Mouse (Mus musculus) midbrain, embryonic 14.5 days (tissue): ENCODE results near the gene Zc2hc1b. TPM values are rescaled to one million over a fixed set of nuclear protein-coding genes. Genes with fewer than 3 reads are reported as not detected.

Experiments
- ATAC-seq: fragments of 200-750 bp; cut with Nextera tagmentation; 2 replicates; pipeline ENCODE4 v1.8.0; 2017; ENCODE audit warnings: moderate number of reproducible peaks, moderate library complexity; ENCODE audit not compliant: low FRiP score, low TSS enrichment
- DNase-seq: peaks from one replicate; pipeline ENCODE4 v3.0.0-alpha.2; 2015
- H3K27ac ChIP-seq: fragments of 300-500 bp; sonication (generic); replicated peaks from 2 replicates; pipeline ENCODE4 v1.5.1; 2014; ENCODE audit warnings: mild to moderate bottlenecking, low read depth, low read length, moderate library complexity
- H3K27me3 ChIP-seq: fragments of 300-500 bp; sonication (generic); 2 replicates; pipeline ENCODE4 v1.6.1; 2014; ENCODE audit warnings: low read length, control low read depth, mixed read lengths; ENCODE audit not compliant: control insufficient read depth, insufficient read depth
- H3K36me3 ChIP-seq: fragments of 300-500 bp; sonication (generic); 2 replicates; pipeline ENCODE4 v1.6.1; 2014; ENCODE audit warnings: low read length, control low read depth; ENCODE audit not compliant: control insufficient read depth, insufficient read depth
- H3K4me1 ChIP-seq: fragments of 300-500 bp; sonication (generic); 2 replicates; pipeline ENCODE4 v1.6.1; 2014; ENCODE audit warnings: mild to moderate bottlenecking, antibody characterized with exemption, low read length, control low read depth; ENCODE audit not compliant: control insufficient read depth, insufficient read depth
- H3K4me2 ChIP-seq: fragments of 300-500 bp; sonication (generic); 2 replicates; pipeline ENCODE4 v1.6.1; 2014; ENCODE audit warnings: mild to moderate bottlenecking, low read length, moderate library complexity
- H3K4me3 ChIP-seq: fragments of 300-500 bp; sonication (generic); replicated peaks from 2 replicates; pipeline ENCODE4 v1.5.1; 2014; ENCODE audit warnings: low read depth, low read length
- H3K9ac ChIP-seq: fragments of 300-500 bp; sonication (generic); replicated peaks from 2 replicates; pipeline ENCODE4 v1.6.1; 2014; ENCODE audit warnings: mild to moderate bottlenecking, low read length, moderate library complexity
- H3K9me3 ChIP-seq: fragments of 300-500 bp; sonication (generic); 2 replicates; pipeline ENCODE4 v1.6.1; 2016; ENCODE audit warnings: low read length, control low read depth, mixed read lengths; ENCODE audit not compliant: control insufficient read depth
- WGBS: fragments of 180-500 bp; shearing (Covaris S2); extraction: QIAGEN DNeasy Blood & Tissue Kit; methylation state at CpG from one replicate; pipeline ENCODE4 v1.1.7; 2014; 5-methylcytosine and 5-hydroxymethylcytosine counted together
- polyA plus RNA-seq: library from polyadenylated mRNA; unstranded; fragments of >200 nt; fragmentation: Nextera tagmentation; extraction: Ambion mirVana; gene quantifications from 2 replicates; pipeline ENCODE4 v1.2.1, GENCODE M21; 2014

The Zc2hc1b gene
- polyA plus RNA-seq, 1 experiment from 2014 or later, result not detected

- Histone ChIP-seq H3K27me3 (no peaks in the 10 kb centered on the region), H3K36me3 (no peaks in the 10 kb centered on the region), H3K4me3 (no peak overlapping the region), H3K9ac (no peak overlapping the region), H3K27ac (no peak overlapping the region), H3K4me1 (peaks cover 11% of the 10 kb centered on the region), H3K9me3 (no peaks in the 10 kb centered on the region), H3K4me2 (no peak overlapping the region)
- no peak for DNase-seq
- ATAC-seq, result no peak
- 92% methylated on average over 4 of the region's 4 CpGs for WGBS
Observed at GRCm38 (mm10) chr10:13103838-13104237, 74.0 kb downstream of the Zc2hc1b start.

GRCm38 (mm10) chr10:13102360-13102759 lies 75.5 kb downstream of the Zc2hc1b start:
- no peak overlapping the region for H3K27ac ChIP-seq
- no peak overlapping the region for H3K9ac ChIP-seq
- no peaks in the 10 kb centered on the region for H3K27me3 ChIP-seq
- no peaks in the 10 kb centered on the region for H3K4me1 ChIP-seq
- H3K4me2 ChIP-seq, result no peak overlapping the region
- H3K36me3 ChIP-seq, result no peaks in the 10 kb centered on the region
- ATAC-seq (no peak), DNase-seq (no peak)
- H3K4me3 ChIP-seq, result no peak overlapping the region
- no peaks in the 10 kb centered on the region for H3K9me3 ChIP-seq
- 69% methylated on average over 4 of the region's 4 CpGs for WGBS

DNA sequence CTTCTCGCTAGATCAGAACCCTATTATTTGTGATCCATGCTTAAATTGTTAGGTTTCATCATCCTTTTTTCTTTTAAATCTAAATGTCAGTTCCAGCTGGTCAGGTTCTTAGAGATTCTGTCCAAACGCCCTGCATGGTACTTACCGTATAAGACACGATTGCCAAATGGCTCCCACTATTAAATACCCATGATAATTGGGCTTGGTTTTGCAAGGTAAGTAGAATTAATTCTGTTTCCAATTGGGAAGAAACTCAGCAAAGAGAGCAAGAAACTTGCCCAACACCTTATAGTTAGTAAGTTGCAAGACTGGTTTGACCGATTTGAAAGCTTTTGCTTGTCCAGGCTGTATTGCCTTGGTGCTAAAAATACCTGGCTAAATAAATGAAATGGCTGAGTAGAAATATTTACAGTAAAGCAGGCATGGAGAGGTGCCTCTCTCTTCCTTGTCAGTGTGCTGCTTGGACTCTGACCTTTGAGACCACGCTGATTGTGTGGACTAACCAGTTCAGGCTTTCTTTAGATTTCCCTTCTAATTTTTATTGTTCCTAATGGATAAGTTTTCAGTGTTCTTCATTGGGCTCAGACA lies 77.7 kb downstream of the Zc2hc1b start:
- H3K9ac ChIP-seq, result no peak overlapping the region
- no peaks in the 10 kb centered on the region for H3K36me3 ChIP-seq
- no peaks in the 10 kb centered on the region for H3K9me3 ChIP-seq
- H3K4me1 ChIP-seq, result no peaks in the 10 kb centered on the region
- no peak overlapping the region for H3K4me2 ChIP-seq
- no peak for DNase-seq
- WGBS, result 83% methylated on average over 6 of the region's 6 CpGs
- no peak overlapping the region for H3K4me3 ChIP-seq
- H3K27me3 ChIP-seq, result no peaks in the 10 kb centered on the region
- H3K27ac ChIP-seq, result no peak overlapping the region
- no peak for ATAC-seq

Other genes starting within 250 kb of the Zc2hc1b start
- 0.93 and 2.4 TPM in 2 replicates for gene Stx11, start 213.7 kb downstream of the Zc2hc1b start, polyA plus RNA-seq
- 25.3 and 29.1 TPM in 2 replicates for gene Sf3b5, start 172.7 kb downstream of the Zc2hc1b start, polyA plus RNA-seq
- 32.8 and 55.8 TPM in 2 replicates for gene Plagl1, start 117.5 kb downstream of the Zc2hc1b start, polyA plus RNA-seq
- 26.4 and 39.3 TPM in 2 replicates for gene Ltv1, start 15.1 kb upstream of the Zc2hc1b start, polyA plus RNA-seq